Mouse (Mus musculus): ENCODE data around the gene Cdk10.

DNA sequence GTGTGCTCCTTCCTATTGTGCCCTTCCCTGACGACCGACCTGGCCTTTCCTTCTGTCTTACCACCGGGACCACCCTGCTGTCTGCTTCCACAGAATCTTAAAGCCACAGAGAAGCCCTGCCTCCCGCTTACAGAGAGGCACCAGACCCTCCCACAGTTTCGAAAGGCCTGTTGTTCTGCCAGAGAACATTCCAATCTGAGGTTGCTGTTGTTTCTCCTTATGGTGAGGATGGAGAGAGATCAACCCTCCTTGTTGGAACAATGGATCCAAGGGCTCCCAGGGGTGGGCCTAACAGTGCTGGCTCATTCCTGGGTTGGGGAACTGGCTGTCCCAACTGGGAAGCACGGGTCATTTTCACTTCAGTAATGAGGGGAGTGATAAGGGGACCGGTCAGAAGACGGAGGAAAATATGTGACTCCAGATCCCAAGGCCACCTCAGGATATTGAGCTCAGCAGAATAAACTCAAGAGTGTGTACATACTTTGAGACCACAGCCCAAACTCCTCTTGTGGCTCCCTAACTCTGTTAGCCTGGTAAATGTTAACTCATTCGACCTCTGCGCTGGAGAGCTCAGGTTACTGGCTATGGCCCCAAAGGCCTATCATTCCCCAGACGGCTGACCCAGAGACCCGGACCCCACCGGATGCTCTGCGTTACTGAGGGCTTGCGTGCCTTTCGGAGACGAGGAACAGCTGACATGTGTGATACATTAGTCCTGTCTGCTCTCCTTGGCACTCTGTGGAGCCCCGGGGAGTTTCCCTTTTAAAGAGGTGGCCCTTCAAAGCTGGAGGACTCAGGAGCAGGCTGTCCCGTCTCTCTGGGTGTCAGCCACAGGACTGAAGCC, 38.9 kb upstream of the Cdk10 start, which contains the start of gene Dpep1:
- no peak for TF ChIP-seq CTCF (IDR thresholded peaks at IDR 0.05; ENCODE audit: borderline replicate concordance, insufficient read depth, low read depth, low read length)
- TF ChIP-seq POLR2A (IDR thresholded peaks at IDR 0.05; ENCODE audit: borderline replicate concordance, insufficient read depth, low read length) = no peak

Data from cerebellum, adult 2 months (tissue).